9 mouse cellular contexts compared by ENCODE assay signal in genomic region chr5:111011271-111011670, GRCm38 (mm10).
A peak's percentile ranks its signal among the peaks of the same experiment; 100 is the strongest.
DNase-seq lines count a peak whose midpoint lies in the region; ATAC-seq lines count a peak whose summit lies in the region.
"Had no signal": no experiment of that assay in that cellular context is flagged by ENCODE, and none has a peak within 500 bp of the region (broad histone marks: within the 10 kb centered on the region; RNA-seq: fewer than 3 reads in every experiment).

No protein-coding gene starts in this region.

- H3K36me3 ChIP-seq in hindbrain, embryonic 10.5 days = peaks cover 20% of the 10 kb centered on the region
- H3K36me3 ChIP-seq in hindbrain, embryonic 16.5 days (ENCODE audit: control insufficient read depth, insufficient read depth, low read length) = 0 out of 2 replicates have a peak, but pooled peaks cover 3% of the 10 kb centered on the region

- peaks cover 42% of the 10 kb centered on the region for H3K4me1 ChIP-seq in hindbrain, embryonic 10.5 days (replicated peaks)
- peaks cover 32% of the 10 kb centered on the region for H3K4me1 ChIP-seq in hindbrain, embryonic 16.5 days (ENCODE audit: control insufficient read depth, insufficient read depth, low read depth, low read length)

- H3K4me3 ChIP-seq in hindbrain, embryonic 10.5 days = no peak overlapping the region
- no peak overlapping the region for H3K4me3 ChIP-seq in hindbrain, embryonic 16.5 days (ENCODE audit: low read length)

- no peak overlapping the region for H3K4me2 ChIP-seq in hindbrain, embryonic 16.5 days (ENCODE audit: low read length)

- ATAC-seq in hindbrain, embryonic 16.5 days = no peak

- H3K9me3 ChIP-seq in hindbrain, embryonic 10.5 days = peaks cover 14% of the 10 kb centered on the region
- no peaks in the 10 kb centered on the region for H3K9me3 ChIP-seq in hindbrain, embryonic 16.5 days (ENCODE audit: control insufficient read depth, low read length)

- DNase-seq in hindbrain, embryonic 10.5 days (ENCODE audit: low spot score) = peak; percentile 44
- peak; percentile 88 for DNase-seq in forelimb bud, embryonic 11.5 days (ENCODE audit: low read depth, low spot score)
- peak; percentile 67 for DNase-seq in kidney, adult 9 months
- peak; percentile 43 for DNase-seq in retina, embryonic 14.5 days (ENCODE audit: low spot score)
- no peak for DNase-seq in thymus, postnatal 4 days
- DNase-seq in cerebellum, adult 18-20 months = no peak
- no peak for DNase-seq in gastrocnemius, postnatal 14 days

- H3K27ac ChIP-seq in hindbrain, embryonic 10.5 days = peak overlapping the region; percentile 40
- no peak overlapping the region for H3K27ac ChIP-seq in hindbrain, embryonic 16.5 days (ENCODE audit: low read depth, low read length)
- H3K27ac ChIP-seq: liver, embryonic 14.5 days had no signal

- 42% methylated on average over 8 of the region's 8 CpGs for WGBS in hindbrain, embryonic 10.5 days
- 42% methylated on average over 8 of the region's 8 CpGs for WGBS in hindbrain, embryonic 16.5 days

- no peak overlapping the region for H3K9ac ChIP-seq in hindbrain, embryonic 16.5 days (ENCODE audit: low read depth, low read length)
- H3K9ac ChIP-seq: liver, embryonic 14.5 days had no signal

- H3K27me3 ChIP-seq in hindbrain, embryonic 10.5 days (ENCODE audit: insufficient read depth, poor library complexity, severe bottlenecking) = no peaks in the 10 kb centered on the region
- no peaks in the 10 kb centered on the region for H3K27me3 ChIP-seq in hindbrain, embryonic 16.5 days (replicated peaks; ENCODE audit: control insufficient read depth, insufficient read depth, low read length)

- intact Hi-C loops in gastrocnemius, postnatal 14 days (cut with DNase I; ENCODE audit: low total_unique reads) = no loop called here

Comparison
In these comparisons a context has a peak if more than half of its experiments do, and no peak if none do; other contexts are left out.
1. DNase-seq: peak in hindbrain, embryonic 10.5 days (single experiment), forelimb bud, embryonic 11.5 days (single experiment), kidney, adult 9 months (single experiment) and retina, embryonic 14.5 days (single experiment); none in thymus, postnatal 4 days (single experiment), cerebellum, adult 18-20 months (0 of 2) and gastrocnemius, postnatal 14 days (single experiment).